Mouse (Mus musculus) neural tube, embryonic 11.5 days (tissue): Measurements from ENCODE around the gene Tec. TPM values are rescaled to one million over a fixed set of nuclear protein-coding genes. Genes with fewer than 3 reads are reported as not detected.

Experiments used
- ATAC-seq: fragments of 200-750 bp; cut with Nextera tagmentation; 2 replicates; pipeline ENCODE4 v1.8.0; 2017; ENCODE audit warnings: moderate number of reproducible peaks, mild to moderate bottlenecking, moderate TSS enrichment, moderate library complexity; ENCODE audit not compliant: insufficient read depth, low FRiP score, low TSS enrichment
- DNase-seq: peaks from one replicate; pipeline ENCODE4 v3.0.0-alpha.2; 2015; ENCODE audit warnings: low spot score
- H3K27ac ChIP-seq: fragments of 300-500 bp; sonication (generic); 2 replicates; pipeline ENCODE4 v1.5.1; 2014; ENCODE audit warnings: low read depth, mild to moderate bottlenecking, low read length
- H3K27me3 ChIP-seq: fragments of 300-500 bp; sonication (generic); 2 replicates; pipeline ENCODE4 v1.6.1; 2014; ENCODE audit warnings: mild to moderate bottlenecking, low read length, mixed read lengths; ENCODE audit not compliant: control insufficient read depth, insufficient read depth
- H3K36me3 ChIP-seq: fragments of 300-500 bp; sonication (generic); 2 replicates; pipeline ENCODE4 v1.6.1; 2014; ENCODE audit warnings: mild to moderate bottlenecking, low read length, moderate library complexity, mixed read lengths; ENCODE audit not compliant: control insufficient read depth, insufficient read depth
- H3K4me1 ChIP-seq: fragments of 300-500 bp; sonication (generic); 2 replicates; pipeline ENCODE4 v1.6.1; 2014; ENCODE audit warnings: low read length, mixed read lengths; ENCODE audit not compliant: control insufficient read depth, insufficient read depth
- H3K4me2 ChIP-seq: fragments of 300-500 bp; sonication (generic); 2 replicates; pipeline ENCODE4 v1.6.1; 2014; ENCODE audit warnings: low read depth, mild to moderate bottlenecking, moderate library complexity
- H3K4me3 ChIP-seq: fragments of 300-500 bp; sonication (generic); 2 replicates; pipeline ENCODE4 v1.5.1; 2014; ENCODE audit warnings: low read depth, low read length
- H3K9ac ChIP-seq: fragments of 300-500 bp; sonication (generic); 2 replicates; pipeline ENCODE4 v1.6.1; 2014; ENCODE audit warnings: mild to moderate bottlenecking, low read length
- H3K9me3 ChIP-seq: fragments of 300-500 bp; sonication (generic); 2 replicates; pipeline ENCODE4 v1.6.1; 2016; ENCODE audit warnings: low read length; ENCODE audit not compliant: control insufficient read depth
- WGBS: fragments of 180-500 bp; shearing (Covaris S2); extraction: QIAGEN DNeasy Blood & Tissue Kit; methylation state at CpG from one replicate; pipeline ENCODE4 v1.1.7; 2014; 5-methylcytosine and 5-hydroxymethylcytosine counted together
- polyA plus RNA-seq: library from polyadenylated mRNA; unstranded; fragments of >200 nt; fragmentation: Nextera tagmentation; extraction: Ambion mirVana; gene quantifications from 2 replicates; pipeline ENCODE4 v1.2.1, GENCODE M21; 2014

Tec gene
- polyA plus RNA-seq, 1 experiment from 2014 or later: 7.8 TPM

GRCm38 (mm10) chr5:72839655-72840054 lies 28.6 kb downstream of the Tec start:
- Histone ChIP-seq H3K4me2 (no peak overlapping the region), H3K27me3 (no peaks in the 10 kb centered on the region), H3K36me3 (no peaks in the 10 kb centered on the region), H3K9me3 (no peaks in the 10 kb centered on the region), H3K4me3 (no peak overlapping the region), H3K9ac (no peak overlapping the region), H3K4me1 (no peaks in the 10 kb centered on the region), H3K27ac (no peak overlapping the region)
- DNase-seq (no peak), ATAC-seq (no peak)
- WGBS: 88% methylated on average over 3 of the region's 3 CpGs

GRCm38 (mm10) chr5:72838976-72839375 lies 29.3 kb downstream of the Tec start:
- Histone ChIP-seq H3K27ac (no peak overlapping the region), H3K4me3 (no peak overlapping the region), H3K27me3 (no peaks in the 10 kb centered on the region), H3K9me3 (no peaks in the 10 kb centered on the region), H3K4me1 (no peaks in the 10 kb centered on the region), H3K36me3 (no peaks in the 10 kb centered on the region), H3K4me2 (no peak overlapping the region), H3K9ac (no peak overlapping the region)
- WGBS: 32% methylated on average over 2 of the region's 2 CpGs
- no peak for ATAC-seq
- DNase-seq: no peak

GRCm38 (mm10) chr5:72835656-72836055 lies 32.6 kb downstream of the Tec start:
- Histone ChIP-seq H3K4me1 (no peaks in the 10 kb centered on the region), H3K9ac (no peak overlapping the region), H3K27me3 (no peaks in the 10 kb centered on the region), H3K4me3 (no peak overlapping the region), H3K27ac (no peak overlapping the region), H3K4me2 (no peak overlapping the region), H3K9me3 (no peaks in the 10 kb centered on the region), H3K36me3 (no peaks in the 10 kb centered on the region)
- ATAC-seq (no peak), DNase-seq (no peak)
- WGBS: 91% methylated on average over 3 of the region's 3 CpGs

GRCm38 (mm10) chr5:72832904-72833765 lies 35.1 kb downstream of the Tec start:
- no peaks in the 10 kb centered on the region for H3K9me3 ChIP-seq
- no peak for ATAC-seq
- no peak overlapping the region for H3K9ac ChIP-seq
- WGBS: 79% methylated on average over 15 of the region's 15 CpGs
- no peaks in the 10 kb centered on the region for H3K27me3 ChIP-seq
- H3K27ac ChIP-seq: no peak overlapping the region
- no peak for DNase-seq
- no peak overlapping the region for H3K4me3 ChIP-seq
- no peaks in the 10 kb centered on the region for H3K4me1 ChIP-seq
- no peak overlapping the region for H3K4me2 ChIP-seq
- no peaks in the 10 kb centered on the region for H3K36me3 ChIP-seq

- H3K4me3 ChIP-seq: no peak overlapping the region
- no peak overlapping the region for H3K27ac ChIP-seq
- no peaks in the 10 kb centered on the region for H3K4me1 ChIP-seq
- no peaks in the 10 kb centered on the region for H3K9me3 ChIP-seq
- no peak for ATAC-seq
- no peaks in the 10 kb centered on the region for H3K36me3 ChIP-seq
- 94% methylated on average over 7 of the region's 7 CpGs for WGBS
- H3K27me3 ChIP-seq: no peaks in the 10 kb centered on the region
- H3K9ac ChIP-seq: no peak overlapping the region
- DNase-seq: no peak
- no peak overlapping the region for H3K4me2 ChIP-seq
Observed at GRCm38 (mm10) chr5:72832191-72832590, 36.1 kb downstream of the Tec start.

- Histone ChIP-seq H3K4me3 (no peak overlapping the region), H3K4me1 (no peaks in the 10 kb centered on the region), H3K4me2 (no peak overlapping the region), H3K36me3 (no peaks in the 10 kb centered on the region), H3K27ac (no peak overlapping the region), H3K9me3 (no peaks in the 10 kb centered on the region), H3K9ac (no peak overlapping the region), H3K27me3 (no peaks in the 10 kb centered on the region)
- no peak for ATAC-seq
- 94% methylated on average over 5 of the region's 5 CpGs for WGBS
- DNase-seq: no peak
Observed at GRCm38 (mm10) chr5:72830988-72831610, 37.2 kb downstream of the Tec start.

GRCm38 (mm10) chr5:72829506-72830067 lies 38.7 kb downstream of the Tec start:
- DNase-seq (no peak), ATAC-seq (no peak)
- no peaks in the 10 kb centered on the region for H3K36me3 ChIP-seq
- H3K4me3 ChIP-seq: no peak overlapping the region
- no peak overlapping the region for H3K27ac ChIP-seq
- no peaks in the 10 kb centered on the region for H3K27me3 ChIP-seq
- H3K9me3 ChIP-seq: no peaks in the 10 kb centered on the region
- H3K4me2 ChIP-seq: no peak overlapping the region
- H3K4me1 ChIP-seq: no peaks in the 10 kb centered on the region
- WGBS: 82% methylated on average over 7 of the region's 7 CpGs
- no peak overlapping the region for H3K9ac ChIP-seq

GRCm38 (mm10) chr5:72828401-72828800 lies 39.9 kb downstream of the Tec start:
- Histone ChIP-seq H3K9ac (no peak overlapping the region), H3K4me1 (no peaks in the 10 kb centered on the region), H3K4me3 (no peak overlapping the region), H3K36me3 (no peaks in the 10 kb centered on the region), H3K27me3 (no peaks in the 10 kb centered on the region), H3K27ac (no peak overlapping the region), H3K4me2 (no peak overlapping the region), H3K9me3 (no peaks in the 10 kb centered on the region)
- DNase-seq: no peak
- ATAC-seq: no peak
- WGBS: 29% methylated on average over 1 of the region's 1 CpGs

GRCm38 (mm10) chr5:72827435-72827834 lies 40.8 kb downstream of the Tec start:
- Histone ChIP-seq H3K4me2 (no peak overlapping the region), H3K4me1 (no peaks in the 10 kb centered on the region), H3K9me3 (no peaks in the 10 kb centered on the region), H3K9ac (no peak overlapping the region), H3K27ac (no peak overlapping the region), H3K4me3 (no peak overlapping the region), H3K36me3 (no peaks in the 10 kb centered on the region), H3K27me3 (no peaks in the 10 kb centered on the region)
- WGBS: 71% methylated on average over 5 of the region's 5 CpGs
- ATAC-seq (no peak), DNase-seq (no peak)
